Mouse (Mus musculus) neural tube, embryonic 11.5 days (tissue): ENCODE data around the gene Dock3. TPM values are rescaled to one million over a fixed set of nuclear protein-coding genes. Genes with fewer than 3 reads are reported as not detected.
A peak's percentile ranks its signal among the peaks of the same experiment; 100 is the strongest.

ENCODE experiments used
- ATAC-seq: fragments of 200-750 bp; cut with Nextera tagmentation; 2 replicates; pipeline ENCODE4 v1.8.0; 2017; ENCODE audit warnings: moderate number of reproducible peaks, mild to moderate bottlenecking, moderate TSS enrichment, moderate library complexity; ENCODE audit not compliant: insufficient read depth, low FRiP score, low TSS enrichment
- DNase-seq: peaks from one replicate; pipeline ENCODE4 v3.0.0-alpha.2; 2015; ENCODE audit warnings: low spot score
- H3K27ac ChIP-seq: fragments of 300-500 bp; sonication (generic); 2 replicates; pipeline ENCODE4 v1.5.1; 2014; ENCODE audit warnings: low read depth, mild to moderate bottlenecking, low read length
- H3K27me3 ChIP-seq: fragments of 300-500 bp; sonication (generic); 2 replicates; pipeline ENCODE4 v1.6.1; 2014; ENCODE audit warnings: mild to moderate bottlenecking, low read length, mixed read lengths; ENCODE audit not compliant: control insufficient read depth, insufficient read depth
- H3K36me3 ChIP-seq: fragments of 300-500 bp; sonication (generic); 2 replicates; pipeline ENCODE4 v1.6.1; 2014; ENCODE audit warnings: mild to moderate bottlenecking, low read length, moderate library complexity, mixed read lengths; ENCODE audit not compliant: control insufficient read depth, insufficient read depth
- H3K4me1 ChIP-seq: fragments of 300-500 bp; sonication (generic); 2 replicates; pipeline ENCODE4 v1.6.1; 2014; ENCODE audit warnings: low read length, mixed read lengths; ENCODE audit not compliant: control insufficient read depth, insufficient read depth
- H3K4me2 ChIP-seq: fragments of 300-500 bp; sonication (generic); 2 replicates; pipeline ENCODE4 v1.6.1; 2014; ENCODE audit warnings: low read depth, mild to moderate bottlenecking, moderate library complexity
- H3K4me3 ChIP-seq: fragments of 300-500 bp; sonication (generic); 2 replicates; pipeline ENCODE4 v1.5.1; 2014; ENCODE audit warnings: low read depth, low read length
- H3K9ac ChIP-seq: fragments of 300-500 bp; sonication (generic); 2 replicates; pipeline ENCODE4 v1.6.1; 2014; ENCODE audit warnings: mild to moderate bottlenecking, low read length
- H3K9me3 ChIP-seq: fragments of 300-500 bp; sonication (generic); 2 replicates; pipeline ENCODE4 v1.6.1; 2016; ENCODE audit warnings: low read length; ENCODE audit not compliant: control insufficient read depth
- WGBS: fragments of 180-500 bp; shearing (Covaris S2); extraction: QIAGEN DNeasy Blood & Tissue Kit; methylation state at CpG from one replicate; pipeline ENCODE4 v1.1.7; 2014; 5-methylcytosine and 5-hydroxymethylcytosine counted together
- polyA plus RNA-seq: library from polyadenylated mRNA; unstranded; fragments of >200 nt; fragmentation: Nextera tagmentation; extraction: Ambion mirVana; gene quantifications from 2 replicates; pipeline ENCODE4 v1.2.1, GENCODE M21; 2014

Dock3 gene
- polyA plus RNA-seq, 1 experiment from 2014 or later, result 5.8 TPM

DNA sequence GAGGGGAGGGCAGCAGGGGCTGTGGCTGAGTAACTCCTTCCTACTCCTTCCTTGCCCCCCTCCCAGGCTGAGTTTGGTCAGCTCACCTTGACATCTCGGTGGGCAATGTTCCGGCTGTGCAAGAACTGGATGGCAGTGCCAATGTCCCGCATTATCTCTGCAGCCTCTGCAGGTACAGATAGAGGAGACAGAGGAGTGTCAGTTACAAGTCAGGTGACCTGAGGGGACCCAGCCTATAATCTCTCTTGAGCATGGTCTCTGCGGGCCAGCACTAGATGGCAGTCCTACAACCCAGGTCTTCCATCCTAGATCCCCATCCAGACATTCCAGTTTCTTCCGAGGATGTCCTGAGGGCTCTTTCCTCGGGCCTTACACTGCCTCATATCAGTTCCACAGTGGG is 30.1 kb upstream of the Dock3 start:
- Histone ChIP-seq H3K36me3 (no peaks in the 10 kb centered on the region), H3K9ac (no peak overlapping the region), H3K4me1 (no peaks in the 10 kb centered on the region), H3K9me3 (no peaks in the 10 kb centered on the region), H3K27me3 (no peaks in the 10 kb centered on the region), H3K27ac (no peak overlapping the region), H3K4me2 (no peak overlapping the region), H3K4me3 (no peak overlapping the region)
- ATAC-seq, result no peak
- WGBS, result 76% methylated on average over 6 of the region's 6 CpGs
- no peak for DNase-seq

- Histone ChIP-seq H3K9me3 (no peaks in the 10 kb centered on the region), H3K4me2 (no peak overlapping the region), H3K27me3 (no peaks in the 10 kb centered on the region), H3K4me3 (no peak overlapping the region), H3K36me3 (no peaks in the 10 kb centered on the region), H3K9ac (no peak overlapping the region), H3K27ac (no peak overlapping the region), H3K4me1 (no peaks in the 10 kb centered on the region)
- DNase-seq (no peak), ATAC-seq (no peak)
- WGBS, result 73% methylated on average over 8 of the region's 8 CpGs
These were observed 29.1 kb upstream of the Dock3 start for GRCm38 (mm10) chr9:107260836-107261235.

DNA sequence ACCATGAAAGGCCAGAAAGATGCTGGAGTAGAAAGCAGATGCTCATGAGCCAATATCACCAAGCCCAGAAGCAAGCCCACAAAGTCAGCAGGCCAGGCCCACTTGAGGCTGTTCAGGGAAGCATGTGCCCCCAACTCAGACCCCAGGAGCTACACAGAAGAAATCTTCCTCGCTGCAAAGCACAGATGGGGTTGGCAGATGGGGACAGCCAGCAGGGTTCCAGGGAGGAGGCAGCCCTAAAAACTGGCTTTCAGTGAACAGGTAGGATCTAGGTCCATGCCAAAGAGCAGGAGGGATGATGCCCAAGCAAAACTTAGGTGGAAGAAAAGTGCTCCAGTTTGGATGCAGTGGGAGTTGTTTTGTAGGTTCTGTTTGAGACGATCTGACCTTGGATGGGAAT is 28.7 kb upstream of the Dock3 start:
- no peaks in the 10 kb centered on the region for H3K9me3 ChIP-seq
- 66% methylated on average over 2 of the region's 2 CpGs for WGBS
- DNase-seq, result no peak

DNA sequence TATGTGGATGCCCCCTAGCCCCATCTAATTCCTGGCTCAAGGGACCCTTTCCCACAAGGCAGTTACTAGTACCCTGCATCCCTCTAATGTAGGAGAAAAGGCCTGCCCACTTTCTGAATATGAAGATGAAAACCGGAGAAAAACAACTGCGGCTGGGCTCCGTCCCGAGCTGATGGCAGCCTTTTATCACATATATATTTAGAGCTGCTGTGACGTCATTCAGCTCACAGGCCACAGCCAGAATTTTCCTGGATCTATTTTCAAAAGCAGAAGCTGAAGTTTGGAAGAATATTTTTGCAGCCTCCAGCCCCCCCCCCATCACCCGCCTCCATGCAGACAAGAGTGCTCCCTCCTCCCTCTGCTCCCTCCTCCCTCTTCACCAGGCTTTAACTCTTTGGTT is 27.9 kb upstream of the Dock3 start:
- H3K27me3 ChIP-seq, result no peaks in the 10 kb centered on the region
- no peaks in the 10 kb centered on the region for H3K36me3 ChIP-seq
- no peaks in the 10 kb centered on the region; the same call in 1 of the 2 replicates for H3K4me1 ChIP-seq
- no peak overlapping the region for H3K4me2 ChIP-seq
- no peak overlapping the region for H3K27ac ChIP-seq
- H3K9ac ChIP-seq, result no peak overlapping the region
- DNase-seq (no peak), ATAC-seq (no peak)
- no peak overlapping the region for H3K4me3 ChIP-seq
- WGBS, result 79% methylated on average over 6 of the region's 6 CpGs
- no peaks in the 10 kb centered on the region for H3K9me3 ChIP-seq

More for the DNA sequence above, 28.7 kb upstream of the Dock3 start:
- ATAC-seq, result no peak
- H3K27ac ChIP-seq, result no peak overlapping the region
- no peaks in the 10 kb centered on the region for H3K36me3 ChIP-seq
- no peak overlapping the region for H3K9ac ChIP-seq
- H3K27me3 ChIP-seq, result no peaks in the 10 kb centered on the region
- H3K4me3 ChIP-seq, result no peak overlapping the region
- no peaks in the 10 kb centered on the region; the same call in 1 of the 2 replicates for H3K4me1 ChIP-seq
- no peak overlapping the region for H3K4me2 ChIP-seq

- 34% methylated on average over 3 of the region's 3 CpGs for WGBS
- Histone ChIP-seq H3K27ac (no peak overlapping the region), H3K9me3 (no peaks in the 10 kb centered on the region), H3K27me3 (no peaks in the 10 kb centered on the region), H3K36me3 (no peaks in the 10 kb centered on the region), H3K4me3 (no peak overlapping the region), H3K4me1 (no peaks in the 10 kb centered on the region; the same call in 1 of the 2 replicates), H3K9ac (no peak overlapping the region), H3K4me2 (no peak overlapping the region)
- ATAC-seq, result no peak
- no peak for DNase-seq
These were observed 23.9 kb upstream of the Dock3 start for GRCm38 (mm10) chr9:107255596-107255995.

GRCm38 (mm10) chr9:107254925-107255324 is 23.2 kb upstream of the Dock3 start:
- no peaks in the 10 kb centered on the region for H3K27me3 ChIP-seq
- no peak overlapping the region for H3K4me2 ChIP-seq
- H3K27ac ChIP-seq, result no peak overlapping the region
- H3K9ac ChIP-seq, result no peak overlapping the region
- H3K9me3 ChIP-seq, result no peaks in the 10 kb centered on the region
- H3K4me1 ChIP-seq, result no peaks in the 10 kb centered on the region; the same call in 1 of the 2 replicates
- ATAC-seq, result no peak
- DNase-seq, result no peak
- WGBS, result 79% methylated on average over 3 of the region's 3 CpGs
- no peaks in the 10 kb centered on the region for H3K36me3 ChIP-seq
- H3K4me3 ChIP-seq, result no peak overlapping the region

GRCm38 (mm10) chr9:107254476-107254875 is 22.8 kb upstream of the Dock3 start:
- H3K4me2 ChIP-seq, result no peak overlapping the region
- H3K4me3 ChIP-seq, result no peak overlapping the region
- H3K4me1 ChIP-seq, result no peaks in the 10 kb centered on the region; the same call in 1 of the 2 replicates
- ATAC-seq, result no peak
- no peaks in the 10 kb centered on the region for H3K27me3 ChIP-seq
- no peak overlapping the region for H3K9ac ChIP-seq
- H3K36me3 ChIP-seq, result no peaks in the 10 kb centered on the region
- DNase-seq, result no peak
- H3K27ac ChIP-seq, result no peak overlapping the region
- 82% methylated on average over 12 of the region's 12 CpGs for WGBS
- H3K9me3 ChIP-seq, result no peaks in the 10 kb centered on the region

- Histone ChIP-seq H3K27ac (no peak overlapping the region), H3K9ac (no peak overlapping the region), H3K9me3 (no peaks in the 10 kb centered on the region), H3K4me1 (no peaks in the 10 kb centered on the region; the same call in 1 of the 2 replicates), H3K36me3 (no peaks in the 10 kb centered on the region), H3K4me2 (no peak overlapping the region), H3K4me3 (no peak overlapping the region), H3K27me3 (no peaks in the 10 kb centered on the region)
- DNase-seq (peak; percentile 38), ATAC-seq (no peak)
- 12% methylated on average over 5 of the region's 5 CpGs for WGBS
These were observed 20.5 kb upstream of the Dock3 start for GRCm38 (mm10) chr9:107252164-107252563.

GRCm38 (mm10) chr9:107250416-107251337 is 19.0 kb upstream of the Dock3 start:
- Histone ChIP-seq H3K27ac (no peak overlapping the region), H3K9ac (no peak overlapping the region), H3K4me3 (no peak overlapping the region), H3K4me2 (no peak overlapping the region), H3K36me3 (no peaks in the 10 kb centered on the region), H3K9me3 (no peaks in the 10 kb centered on the region), H3K27me3 (no peaks in the 10 kb centered on the region), H3K4me1 (no peaks in the 10 kb centered on the region; the same call in 1 of the 2 replicates)
- 82% methylated on average over 14 of the region's 14 CpGs for WGBS
- DNase-seq, result no peak
- no peak for ATAC-seq
